Mouse (Mus musculus) adrenal gland, postnatal 36 days (tissue): ENCODE measurements around the gene Treml1. TPM values are rescaled to one million over a fixed set of nuclear protein-coding genes. Genes with fewer than 3 reads are reported as not detected.

Experiments
- DNase-seq, 2 experiments: peaks; one replicate each; pipeline ENCODE4 v3.0.0; 2021; ENCODE audit warnings: mixed read lengths in 1 of 2
- total RNA-seq, 2 experiments: library from RNA; stranded (reverse); gene quantifications; 2 replicates each; pipeline ENCODE4 v1.2.3; 2021

Treml1 gene
- total RNA-seq, 2 experiments from 2014 or later, result 0.33 TPM; not detected in 1

- no peak for DNase-seq
Observed at GRCm38 (mm10) chr17:48360462-48360861, 746 bp downstream of the Treml1 start.

- no peak for DNase-seq
Observed at GRCm38 (mm10) chr17:48362346-48362745, 2.6 kb downstream of the Treml1 start.

- peak; percentile 25 to 51 for DNase-seq
Observed at GRCm38 (mm10) chr17:48362966-48363365, 3.2 kb downstream of the Treml1 start.

- no peak for DNase-seq
Observed at GRCm38 (mm10) chr17:48363421-48363965, 3.8 kb downstream of the Treml1 start.

- DNase-seq, result no peak
Observed at GRCm38 (mm10) chr17:48365511-48366155, 5.9 kb downstream of the Treml1 start.

- no peak for DNase-seq
Observed at GRCm38 (mm10) chr17:48366806-48367205, 7.1 kb downstream of the Treml1 start.

GRCm38 (mm10) chr17:48371621-48372020 is 11.9 kb downstream of the Treml1 start:
- no peak for DNase-seq

GRCm38 (mm10) chr17:48372987-48373386 is 13.3 kb downstream of the Treml1 start:
- DNase-seq, result no peak

- DNase-seq, result no peak
Observed at GRCm38 (mm10) chr17:48376102-48376501, 16.4 kb downstream of the Treml1 start.

GRCm38 (mm10) chr17:48379050-48379449 is 19.3 kb downstream of the Treml1 start:
- DNase-seq, result no peak

GRCm38 (mm10) chr17:48385786-48386461 is 26.2 kb downstream of the Treml1 start:
- DNase-seq, result no peak

GRCm38 (mm10) chr17:48388666-48389065 is 28.9 kb downstream of the Treml1 start:
- no peak for DNase-seq

GRCm38 (mm10) chr17:48389442-48389841 is 29.7 kb downstream of the Treml1 start:
- DNase-seq, result no peak

GRCm38 (mm10) chr17:48391446-48391845 is 31.7 kb downstream of the Treml1 start:
- DNase-seq, result no peak

- DNase-seq, result no peak
Observed at GRCm38 (mm10) chr17:48392616-48393015, 32.9 kb downstream of the Treml1 start.

GRCm38 (mm10) chr17:48401710-48402109 is 42.0 kb downstream of the Treml1 start:
- no peak for DNase-seq

- no peak for DNase-seq
Observed at GRCm38 (mm10) chr17:48402751-48403150, 43.0 kb downstream of the Treml1 start.

GRCm38 (mm10) chr17:48403848-48404247 is 44.1 kb downstream of the Treml1 start:
- DNase-seq, result no peak

- DNase-seq, result no peak
Observed at GRCm38 (mm10) chr17:48404706-48405105, 45.0 kb downstream of the Treml1 start.

GRCm38 (mm10) chr17:48407154-48407553 is 47.4 kb downstream of the Treml1 start:
- no peak for DNase-seq

- no peak for DNase-seq
Observed at GRCm38 (mm10) chr17:48407910-48408525, 48.3 kb downstream of the Treml1 start.

- DNase-seq, result peak; percentile 86 to 88
Observed at GRCm38 (mm10) chr17:48408526-48409291, 49.0 kb downstream of the Treml1 start.
